Mouse (Mus musculus) olfactory bulb, adult 2 months (tissue): ENCODE measurements around the gene Gm10638.

Source experiments
- CTCF ChIP-seq: fragments of 200-500 bp; IDR thresholded peaks from 2 replicates; pipeline ENCODE4 v1.5.1; 2012; ENCODE audit warnings: low read depth, mild to moderate bottlenecking, low read length, moderate library complexity; ENCODE audit not compliant: insufficient read depth
- POLR2A ChIP-seq: fragments of 200-500 bp; IDR thresholded peaks from 2 replicates; pipeline ENCODE4 v1.6.1; 2012; ENCODE audit warnings: mild to moderate bottlenecking, low read depth, low read length, moderate library complexity; ENCODE audit not compliant: insufficient read depth

- TF ChIP-seq CTCF (no peak), POLR2A (no peak)
Measured at GRCm38 (mm10) chr8:86787891-86788420, 42.5 kb downstream of the Gm10638 start.
